Mouse (Mus musculus) myocyte (in vitro differentiated cells): ENCODE results near the gene Siglecg.

Source experiments
- CEBPB ChIP-seq: IDR thresholded peaks from 2 replicates; pipeline ENCODE4 v1.6.1; 2011; ENCODE audit warnings: mild to moderate bottlenecking, moderate library complexity; ENCODE audit not compliant: poor library complexity, insufficient read depth, severe bottlenecking
- E2F4 ChIP-seq: IDR thresholded peaks from one replicate; pipeline ENCODE4 v1.6.1; 2011; ENCODE audit warnings: mild to moderate bottlenecking, control low read depth, moderate library complexity; ENCODE audit not compliant: insufficient read depth
- MAX ChIP-seq: IDR thresholded peaks from one replicate; pipeline ENCODE4 v1.6.1; 2011; ENCODE audit warnings: low read depth, mild to moderate bottlenecking, control low read depth
- MYOD1 ChIP-seq, 3 experiments: IDR thresholded peaks; one replicate each; pipeline ENCODE4 v1.6.1; 2011; ENCODE audit warnings: control low read depth in 2 of 3, low read depth in 2 of 3, mild to moderate bottlenecking in 2 of 3, moderate library complexity in 1 of 3; ENCODE audit not compliant: insufficient read length in 2 of 3, control insufficient read depth in 1 of 3
- MYOG ChIP-seq, 3 experiments: IDR thresholded peaks; one replicate each; pipeline ENCODE4 v1.6.1; 2011; ENCODE audit warnings: control low read depth in 2 of 3, low read depth in 2 of 3, mild to moderate bottlenecking in 2 of 3; ENCODE audit not compliant: insufficient read length in 2 of 3, control insufficient read depth in 1 of 3, insufficient read depth in 1 of 3
- POLR2A ChIP-seq: IDR thresholded peaks from one replicate; pipeline ENCODE4 v1.6.1; 2011; ENCODE audit warnings: low read depth, mild to moderate bottlenecking, control low read depth, moderate library complexity; ENCODE audit not compliant: insufficient read length
- POLR2AphosphoS2 ChIP-seq: IDR thresholded peaks from one replicate; pipeline ENCODE4 v1.6.1; 2011; ENCODE audit warnings: low read depth, control low read depth; ENCODE audit not compliant: insufficient read length
- REST ChIP-seq: IDR thresholded peaks from one replicate; pipeline ENCODE4 v1.6.1; 2011; ENCODE audit warnings: mild to moderate bottlenecking, control low read depth, moderate library complexity; ENCODE audit not compliant: insufficient read depth, insufficient read length
- SRF ChIP-seq: IDR thresholded peaks from one replicate; pipeline ENCODE4 v1.6.1; 2011; ENCODE audit warnings: low read depth; ENCODE audit not compliant: control insufficient read depth, insufficient read length
- TCF12 ChIP-seq: IDR thresholded peaks from one replicate; pipeline ENCODE4 v1.6.1; 2011; ENCODE audit warnings: mild to moderate bottlenecking, control low read depth; ENCODE audit not compliant: poor library complexity, insufficient read depth, severe bottlenecking
- TCF3 ChIP-seq: IDR thresholded peaks from one replicate; pipeline ENCODE4 v1.6.1; 2011; ENCODE audit warnings: low read depth, control low read depth; ENCODE audit not compliant: insufficient read length
- USF1 ChIP-seq: IDR thresholded peaks from one replicate; pipeline ENCODE4 v1.6.1; 2011; ENCODE audit warnings: low read depth, mild to moderate bottlenecking, control low read depth, moderate library complexity

- TF ChIP-seq POLR2A = no peak
- TF ChIP-seq USF1 = no peak
- no peak for TF ChIP-seq POLR2AphosphoS2
- TF ChIP-seq TCF12 = no peak
- no peak for TF ChIP-seq MYOG (IDR thresholded peaks at IDR 0.05; ENCODE audit: control insufficient read depth in 1 of 3, insufficient read depth in 1 of 3, insufficient read length in 2 of 3, low read depth in 2 of 3)
- no peak for TF ChIP-seq CEBPB
- TF ChIP-seq E2F4 = no peak
- TF ChIP-seq MAX = no peak
- no peak for TF ChIP-seq SRF
- TF ChIP-seq REST = no peak
- TF ChIP-seq TCF3 = no peak
- TF ChIP-seq MYOD1 (IDR thresholded peaks at IDR 0.05; ENCODE audit: control insufficient read depth in 1 of 3, insufficient read length in 2 of 3, low read depth in 2 of 3) = no peak
Observed at GRCm38 (mm10) chr7:43358556-43358955, 49.4 kb upstream of the Siglecg start.
